Mouse (Mus musculus): ENCODE measurements around the gene Rbm38. TPM values are rescaled to one million over a fixed set of nuclear protein-coding genes. Genes with fewer than 3 reads are reported as not detected.
A peak's percentile ranks its signal among the peaks of the same experiment; 100 is the strongest.

Rbm38 gene
- polyA plus RNA-seq (2015; fragmentation: Nextera tagmentation; extraction: Ambion mirVana), result 130 and 146 TPM in 2 replicates

DNA sequence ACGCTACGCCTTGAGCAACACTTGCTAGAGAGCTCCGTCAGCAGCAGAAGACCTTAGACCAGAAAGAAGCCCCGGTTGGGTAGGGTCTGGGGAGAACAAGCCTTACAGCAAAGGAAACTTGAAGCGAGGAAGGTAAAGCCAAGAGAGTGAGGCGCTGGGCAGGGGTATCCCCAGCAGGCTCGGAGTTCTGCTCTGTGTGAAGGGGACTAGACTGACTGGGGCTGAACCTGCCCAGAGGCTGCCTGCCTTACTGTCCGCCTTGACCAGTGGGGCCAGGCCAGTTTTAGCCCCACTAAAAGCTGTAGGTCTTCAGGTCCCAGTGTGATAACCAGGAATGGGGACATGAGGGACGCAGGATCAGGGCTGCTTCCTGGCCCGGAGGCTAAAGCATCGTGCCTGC, at the start of gene Rbm38:
TSS of gene Rbm38 (plus strand) at position 69 of the 400 bp plus-strand sequence.
- H3K4me2 ChIP-seq (ENCODE audit: low read depth, low read length), result peak within 1 kb of the TSS; percentile 91
- H3K9me3 ChIP-seq (replicated peaks; ENCODE audit: control insufficient read depth, low read length), result no peaks in the 10 kb centered on the region
- no peak for ATAC-seq (replicated peaks; ENCODE audit: extremely low read depth, insufficient read depth, low FRiP score)
- H3K4me3 ChIP-seq (ENCODE audit: low read length), result peak within 1 kb of the TSS; percentile 51
- peaks cover 53% of the 10 kb centered on the region for H3K4me1 ChIP-seq (ENCODE audit: control insufficient read depth, insufficient read depth, low read length)
- no peaks in the 10 kb centered on the region for H3K27me3 ChIP-seq (ENCODE audit: control insufficient read depth, insufficient read depth, low read length)
- H3K27ac ChIP-seq (ENCODE audit: low read length), result peak within 1 kb of the TSS; percentile 91
- peaks cover 10% of the 10 kb centered on the region for H3K36me3 ChIP-seq (ENCODE audit: control insufficient read depth, insufficient read depth)
- WGBS, result 47% methylated on average over 11 of the region's 11 CpGs
- H3K9ac ChIP-seq (ENCODE audit: low read length), result peak within 1 kb of the TSS; percentile 71

DNA sequence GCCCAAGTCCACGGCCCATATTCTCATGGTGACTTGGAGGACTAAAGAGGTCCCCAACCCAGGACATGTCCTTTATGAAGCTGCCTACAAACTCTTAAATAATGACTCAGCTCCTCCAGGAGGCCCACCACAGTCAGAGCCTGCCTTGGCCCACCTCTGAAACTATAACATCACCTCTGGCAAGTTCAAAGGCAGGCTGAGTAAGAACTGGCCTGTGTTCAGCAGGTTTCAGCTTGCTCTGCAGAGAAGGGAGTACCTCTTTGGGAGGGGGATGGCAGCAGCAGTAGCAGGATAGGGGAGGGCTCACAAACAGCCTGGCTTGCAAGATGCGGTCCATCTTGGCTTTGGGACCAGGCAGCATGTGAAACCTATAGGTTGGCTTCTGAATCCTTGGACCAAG, 48.4 kb upstream of the Rbm38 start:
- Histone ChIP-seq H3K36me3 (ENCODE audit: control insufficient read depth, insufficient read depth) (no peaks in the 10 kb centered on the region), H3K4me2 (ENCODE audit: low read depth, low read length) (no peak overlapping the region), H3K4me3 (ENCODE audit: low read length) (no peak overlapping the region), H3K4me1 (ENCODE audit: control insufficient read depth, insufficient read depth, low read length) (peaks cover 4% of the 10 kb centered on the region), H3K27me3 (ENCODE audit: control insufficient read depth, insufficient read depth, low read length) (0 out of 2 replicates have a peak, but pooled peaks cover 2% of the 10 kb centered on the region), H3K27ac (ENCODE audit: low read length) (no peak overlapping the region), H3K9me3 (replicated peaks; ENCODE audit: control insufficient read depth, low read length) (no peaks in the 10 kb centered on the region), H3K9ac (ENCODE audit: low read length) (no peak overlapping the region)
- WGBS, result 85% methylated on average over 2 of the region's 2 CpGs
- no peak for ATAC-seq (replicated peaks; ENCODE audit: extremely low read depth, insufficient read depth, low FRiP score)

DNA sequence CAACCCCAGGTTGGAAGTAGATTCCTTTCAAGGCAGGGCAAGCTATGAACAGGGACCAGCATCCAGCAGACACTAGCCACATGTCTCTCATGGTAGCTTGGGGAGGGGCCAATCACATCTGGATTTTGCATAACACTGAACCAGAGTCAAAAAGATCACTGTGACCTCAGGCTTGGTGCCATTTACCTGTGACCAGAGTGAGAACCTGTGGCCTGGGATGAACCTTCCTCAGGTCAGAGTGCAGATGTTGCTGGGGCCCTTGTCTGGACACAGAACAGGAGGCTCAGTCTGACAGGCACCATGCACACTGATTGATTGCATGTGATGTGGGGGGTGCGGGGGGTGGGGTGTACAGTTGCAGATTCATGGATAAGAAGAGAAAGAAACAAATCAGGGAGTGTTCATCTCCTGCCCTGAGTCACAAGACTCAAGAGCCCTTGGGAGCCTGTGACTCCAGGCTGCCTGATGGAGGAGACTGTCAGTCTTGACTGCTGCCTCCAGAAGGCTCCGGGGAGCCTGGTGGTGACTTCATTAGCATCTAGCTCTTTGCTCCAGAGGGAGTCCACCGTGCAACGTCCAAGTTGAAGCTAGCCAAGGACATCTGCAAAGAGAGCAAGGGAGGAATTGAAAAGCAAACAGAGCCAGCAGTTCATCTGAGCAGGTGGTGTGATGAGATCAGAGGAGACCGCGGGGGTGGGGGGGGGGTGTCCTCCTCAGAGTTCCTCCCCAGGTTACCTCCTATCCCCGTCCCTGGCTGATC, 46.3 kb upstream of the Rbm38 start:
- no peak for ATAC-seq (replicated peaks; ENCODE audit: extremely low read depth, insufficient read depth, low FRiP score)

DNA sequence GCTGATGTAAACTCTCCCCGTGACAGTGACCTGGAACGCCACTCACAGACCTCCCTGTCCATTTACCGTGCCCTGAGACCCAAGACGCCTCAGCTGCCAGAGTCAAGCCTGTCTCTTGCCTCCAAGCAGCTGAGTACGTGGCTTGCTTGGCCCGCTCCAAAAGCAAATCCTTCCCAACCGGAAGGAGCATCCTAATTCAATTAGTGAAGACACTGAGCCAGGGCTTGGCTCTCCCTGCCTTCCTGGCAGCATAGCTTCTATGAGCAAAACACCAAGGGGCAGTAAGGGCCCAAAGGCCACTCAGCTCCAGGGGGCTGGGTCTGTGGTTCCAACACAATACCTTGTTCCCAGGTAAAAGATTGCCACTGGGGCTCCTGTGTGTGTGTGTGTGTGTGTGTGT, 45.6 kb upstream of the Rbm38 start:
- ATAC-seq (replicated peaks; ENCODE audit: extremely low read depth, insufficient read depth, low FRiP score), result no peak
- WGBS, result 58% methylated on average over 7 of the region's 7 CpGs

More for the DNA sequence above, 46.3 kb upstream of the Rbm38 start:
- Histone ChIP-seq H3K4me3 (ENCODE audit: low read length) (no peak overlapping the region), H3K27me3 (ENCODE audit: control insufficient read depth, insufficient read depth, low read length) (0 out of 2 replicates have a peak, but pooled peaks cover 2% of the 10 kb centered on the region), H3K36me3 (ENCODE audit: control insufficient read depth, insufficient read depth) (no peaks in the 10 kb centered on the region), H3K9me3 (replicated peaks; ENCODE audit: control insufficient read depth, low read length) (no peaks in the 10 kb centered on the region), H3K27ac (ENCODE audit: low read length) (no peak overlapping the region), H3K4me2 (ENCODE audit: low read depth, low read length) (no peak overlapping the region), H3K9ac (ENCODE audit: low read length) (no peak overlapping the region), H3K4me1 (ENCODE audit: control insufficient read depth, insufficient read depth, low read length) (peaks cover 15% of the 10 kb centered on the region)
- 23% methylated on average over 7 of the region's 7 CpGs for WGBS

DNA sequence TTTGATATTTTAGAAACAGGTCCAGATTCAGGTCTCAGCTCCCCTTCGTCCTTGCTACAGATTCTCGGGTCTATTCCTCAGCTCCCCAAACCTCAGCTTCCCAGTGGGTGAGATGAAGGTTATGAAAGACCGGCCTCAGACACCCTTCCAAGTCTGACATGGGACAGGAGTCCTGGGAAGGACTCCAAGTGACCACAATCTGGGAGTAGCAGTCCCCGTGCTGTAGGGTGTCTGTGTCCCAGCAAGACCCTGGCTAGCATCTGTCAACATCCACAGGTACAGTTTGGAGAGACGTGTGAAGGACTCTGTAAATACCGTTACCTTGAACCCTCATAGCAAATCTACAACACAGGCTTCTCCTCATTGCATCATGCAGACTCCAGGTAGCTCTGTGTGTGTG, 45.1 kb upstream of the Rbm38 start:
- H3K4me2 ChIP-seq (ENCODE audit: low read depth, low read length), result no peak overlapping the region
- WGBS, result 60% methylated on average over 6 of the region's 6 CpGs
- peaks cover 15% of the 10 kb centered on the region for H3K4me1 ChIP-seq (ENCODE audit: control insufficient read depth, insufficient read depth, low read length)
- 0 out of 2 replicates have a peak, but pooled peaks cover 2% of the 10 kb centered on the region for H3K27me3 ChIP-seq (ENCODE audit: control insufficient read depth, insufficient read depth, low read length)
- no peaks in the 10 kb centered on the region for H3K9me3 ChIP-seq (replicated peaks; ENCODE audit: control insufficient read depth, low read length)
- H3K4me3 ChIP-seq (ENCODE audit: low read length), result no peak overlapping the region
- ATAC-seq (replicated peaks; ENCODE audit: extremely low read depth, insufficient read depth, low FRiP score), result no peak
- H3K36me3 ChIP-seq (ENCODE audit: control insufficient read depth, insufficient read depth), result no peaks in the 10 kb centered on the region
- no peak overlapping the region for H3K27ac ChIP-seq (ENCODE audit: low read length)
- H3K9ac ChIP-seq (ENCODE audit: low read length), result no peak overlapping the region

More for the DNA sequence above, 45.6 kb upstream of the Rbm38 start:
- Histone ChIP-seq H3K4me3 (ENCODE audit: low read length) (no peak overlapping the region), H3K9me3 (replicated peaks; ENCODE audit: control insufficient read depth, low read length) (no peaks in the 10 kb centered on the region), H3K27ac (ENCODE audit: low read length) (no peak overlapping the region), H3K4me2 (ENCODE audit: low read depth, low read length) (no peak overlapping the region), H3K4me1 (ENCODE audit: control insufficient read depth, insufficient read depth, low read length) (peaks cover 15% of the 10 kb centered on the region), H3K27me3 (ENCODE audit: control insufficient read depth, insufficient read depth, low read length) (0 out of 2 replicates have a peak, but pooled peaks cover 2% of the 10 kb centered on the region), H3K36me3 (ENCODE audit: control insufficient read depth, insufficient read depth) (no peaks in the 10 kb centered on the region), H3K9ac (ENCODE audit: low read length) (no peak overlapping the region)

DNA sequence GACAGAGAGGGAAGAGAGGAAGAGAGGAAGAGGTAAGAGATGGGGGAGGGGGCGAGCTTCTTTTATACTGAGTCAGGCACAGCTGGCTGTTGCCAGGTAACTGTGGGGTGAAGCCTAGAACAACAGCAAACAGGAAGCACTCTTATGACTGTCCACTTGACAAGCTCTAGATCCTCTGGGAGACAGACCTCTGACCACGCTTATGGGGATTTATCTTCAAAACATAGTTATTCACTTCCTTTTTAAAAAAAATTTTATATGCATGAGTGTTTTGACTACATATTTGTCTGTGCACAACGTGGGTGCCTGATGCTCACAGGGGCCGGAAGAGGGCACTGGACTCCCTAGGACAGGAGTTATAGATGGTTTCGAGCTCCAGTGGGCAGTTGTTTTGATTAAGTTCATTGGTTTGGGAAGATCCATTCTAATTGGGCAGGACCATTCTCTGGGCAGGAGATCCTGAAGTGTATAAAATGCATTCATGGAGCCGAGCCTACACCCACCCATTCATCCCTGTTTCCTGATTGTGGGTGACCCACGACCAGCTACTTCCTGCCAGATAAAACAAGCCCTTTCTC, 43.5 kb upstream of the Rbm38 start:
- Histone ChIP-seq H3K27me3 (ENCODE audit: control insufficient read depth, insufficient read depth, low read length) (0 out of 2 replicates have a peak, but pooled peaks cover 2% of the 10 kb centered on the region), H3K4me3 (ENCODE audit: low read length) (peak overlapping the region; percentile 29; the same call in 1 of the 2 replicates), H3K4me1 (ENCODE audit: control insufficient read depth, insufficient read depth, low read length) (peaks cover 15% of the 10 kb centered on the region), H3K9me3 (replicated peaks; ENCODE audit: control insufficient read depth, low read length) (no peaks in the 10 kb centered on the region), H3K4me2 (ENCODE audit: low read depth, low read length) (peak overlapping the region; percentile 49), H3K9ac (ENCODE audit: low read length) (no peak overlapping the region; the same call in 1 of the 2 replicates), H3K27ac (ENCODE audit: low read length) (peak overlapping the region; percentile 61), H3K36me3 (ENCODE audit: control insufficient read depth, insufficient read depth) (no peaks in the 10 kb centered on the region)
- ATAC-seq (replicated peaks; ENCODE audit: extremely low read depth, insufficient read depth, low FRiP score), result no peak; the same call in 1 of the 2 replicates
- 39% methylated on average over 7 of the region's 7 CpGs for WGBS

DNA sequence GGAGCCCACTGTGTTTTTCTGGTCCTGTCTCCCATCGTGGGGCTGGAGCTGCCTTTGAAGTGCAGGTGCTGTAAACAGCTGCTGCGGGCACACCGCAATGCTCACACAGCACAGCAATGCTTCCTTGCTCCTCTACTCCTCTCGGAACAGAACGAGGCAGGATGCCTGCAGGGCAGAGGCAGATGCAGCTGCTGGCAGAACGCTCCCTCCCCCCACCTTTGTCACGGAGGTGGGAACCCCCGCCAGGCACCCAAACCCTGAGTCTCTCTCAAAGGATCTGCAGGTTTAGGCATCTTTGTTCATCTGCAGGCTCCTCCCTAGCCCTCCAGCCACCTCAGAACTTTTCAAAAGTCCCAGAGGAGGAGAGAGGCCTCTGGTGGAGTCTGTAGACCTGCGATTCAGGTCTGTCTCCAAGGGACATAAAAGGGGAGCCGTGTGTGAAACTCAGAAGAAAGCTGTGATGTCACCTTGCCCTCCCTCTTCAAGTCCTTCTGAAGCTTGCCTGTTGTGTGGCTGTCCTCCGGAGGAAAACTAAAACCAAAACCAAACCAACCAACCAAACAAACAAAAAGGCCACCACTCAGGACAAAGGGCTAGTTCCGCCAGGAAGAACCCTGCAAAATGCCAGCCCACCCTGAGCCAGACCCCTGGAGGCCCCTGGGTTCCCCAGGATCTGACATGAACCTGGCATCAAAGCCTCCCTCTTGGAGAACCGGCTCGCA, 42.7 kb upstream of the Rbm38 start, which contains the start of gene Spo11:
TSS of gene Spo11 (plus strand) at position 292 of the 722 bp plus-strand sequence.
- peak within 1 kb of the TSS; percentile 71 for H3K27ac ChIP-seq (ENCODE audit: low read length)
- no peaks in the 10 kb centered on the region for H3K9me3 ChIP-seq (replicated peaks; ENCODE audit: control insufficient read depth, low read length)
- H3K4me1 ChIP-seq (ENCODE audit: control insufficient read depth, insufficient read depth, low read length), result peaks cover 15% of the 10 kb centered on the region
- ATAC-seq (replicated peaks; ENCODE audit: extremely low read depth, insufficient read depth, low FRiP score), result peak; percentile 70
- 27% methylated on average over 14 of the region's 14 CpGs for WGBS
- H3K36me3 ChIP-seq (ENCODE audit: control insufficient read depth, insufficient read depth), result no peaks in the 10 kb centered on the region
- 0 out of 2 replicates have a peak, but pooled peaks cover 2% of the 10 kb centered on the region for H3K27me3 ChIP-seq (ENCODE audit: control insufficient read depth, insufficient read depth, low read length)
- peak within 1 kb of the TSS; percentile 49 for H3K4me2 ChIP-seq (ENCODE audit: low read depth, low read length)
- peak within 1 kb of the TSS; percentile 8; the same call in 1 of the 2 replicates for H3K9ac ChIP-seq (ENCODE audit: low read length)
- peak within 1 kb of the TSS; percentile 29 for H3K4me3 ChIP-seq (ENCODE audit: low read length)

DNA sequence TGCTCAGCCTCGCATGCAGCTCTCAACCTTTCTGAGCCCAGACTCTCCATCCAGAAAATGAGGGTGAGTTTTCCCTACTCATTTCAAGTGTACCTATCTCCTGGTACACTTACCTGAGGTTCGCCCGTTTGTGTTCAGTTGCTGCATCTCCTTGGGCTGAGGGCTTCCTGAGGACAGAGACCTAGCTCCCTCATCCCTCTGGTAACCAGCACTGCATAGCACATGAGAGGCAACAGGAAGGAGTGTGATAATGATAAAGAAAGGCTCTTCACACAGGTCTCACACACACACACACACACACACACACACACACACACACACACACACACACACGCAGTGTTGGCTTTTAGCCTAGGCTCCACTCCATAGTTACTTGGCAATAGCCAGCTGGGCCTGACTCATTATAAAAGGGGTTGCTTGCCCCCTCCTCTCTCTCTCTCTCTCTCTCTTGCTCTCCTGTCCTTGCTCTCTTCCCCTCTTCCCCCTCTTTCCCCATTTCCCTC, 42.1 kb upstream of the Rbm38 start:
- H3K36me3 ChIP-seq (ENCODE audit: control insufficient read depth, insufficient read depth), result no peaks in the 10 kb centered on the region
- H3K4me1 ChIP-seq (ENCODE audit: control insufficient read depth, insufficient read depth, low read length), result peaks cover 18% of the 10 kb centered on the region
- H3K27me3 ChIP-seq (ENCODE audit: control insufficient read depth, insufficient read depth, low read length), result 0 out of 2 replicates have a peak, but pooled peaks cover 2% of the 10 kb centered on the region
- no peak overlapping the region for H3K9ac ChIP-seq (ENCODE audit: low read length)
- ATAC-seq (replicated peaks; ENCODE audit: extremely low read depth, insufficient read depth, low FRiP score), result no peak
- WGBS, result 44% methylated on average over 4 of the region's 4 CpGs
- H3K27ac ChIP-seq (ENCODE audit: low read length), result peak overlapping the region; percentile 71
- peak overlapping the region; percentile 29; the same call in 1 of the 2 replicates for H3K4me3 ChIP-seq (ENCODE audit: low read length)
- H3K9me3 ChIP-seq (replicated peaks; ENCODE audit: control insufficient read depth, low read length), result no peaks in the 10 kb centered on the region
- H3K4me2 ChIP-seq (ENCODE audit: low read depth, low read length), result peak overlapping the region; percentile 49
